Mouse (Mus musculus) heart, embryonic 15.5 days (tissue): ENCODE results near the gene D6Ertd527e. TPM values are rescaled to one million over a fixed set of nuclear protein-coding genes. Genes with fewer than 3 reads are reported as not detected.
"Not testable (repeated sequence)": the region's sequence is repeated elsewhere in the genome, so short reads cannot be mapped to it uniquely, and the experiment has no call there.

ENCODE experiments used
- ATAC-seq: fragments of 200-750 bp; cut with Nextera tagmentation; replicated peaks from 2 replicates; pipeline ENCODE4 v1.8.0; 2017; ENCODE audit warnings: low read depth, moderate TSS enrichment; ENCODE audit not compliant: insufficient number of reproducible peaks, insufficient read depth, low FRiP score
- H3K27ac ChIP-seq: fragments of 300-500 bp; sonication (generic); 2 replicates; pipeline ENCODE4 v1.5.1; 2015; ENCODE audit warnings: mild to moderate bottlenecking, inconsistent platforms
- H3K27me3 ChIP-seq: fragments of 300-500 bp; sonication (generic); 2 replicates; pipeline ENCODE4 v1.6.1; 2015; ENCODE audit warnings: inconsistent platforms
- H3K36me3 ChIP-seq: fragments of 300-500 bp; sonication (generic); 2 replicates; pipeline ENCODE4 v1.6.1; 2015; ENCODE audit warnings: mild to moderate bottlenecking, inconsistent platforms
- H3K4me1 ChIP-seq: fragments of 300-500 bp; sonication (generic); replicated peaks from 2 replicates; pipeline ENCODE4 v1.6.1; 2015; ENCODE audit warnings: inconsistent platforms
- H3K4me2 ChIP-seq: fragments of 300-500 bp; sonication (generic); 2 replicates; pipeline ENCODE4 v1.6.1; 2015; ENCODE audit warnings: inconsistent platforms, mild to moderate bottlenecking, moderate library complexity
- H3K4me3 ChIP-seq: fragments of 300-500 bp; sonication (generic); 2 replicates; pipeline ENCODE4 v1.5.1; 2015; ENCODE audit warnings: mild to moderate bottlenecking, inconsistent platforms
- H3K9ac ChIP-seq: fragments of 300-500 bp; sonication (generic); 2 replicates; pipeline ENCODE4 v1.6.1; 2015; ENCODE audit warnings: mild to moderate bottlenecking, inconsistent platforms
- H3K9me3 ChIP-seq: fragments of 300-500 bp; sonication (generic); replicated peaks from 2 replicates; pipeline ENCODE4 v1.6.1; 2016; ENCODE audit warnings: inconsistent platforms
- WGBS: fragments of 180-500 bp; shearing (Covaris S2); methylation state at CpG from one replicate; pipeline ENCODE4 v1.1.7; 2015; ENCODE audit warnings: mixed read lengths; 5-methylcytosine and 5-hydroxymethylcytosine counted together
- polyA plus RNA-seq: library from polyadenylated mRNA; unstranded; fragments of >200 nt; fragmentation: Nextera tagmentation; extraction: Ambion mirVana; gene quantifications from 2 replicates; pipeline ENCODE4 v1.2.1, GENCODE M21; 2015

Gene D6Ertd527e
- polyA plus RNA-seq, 1 experiment from 2014 or later = 0.09 TPM

DNA sequence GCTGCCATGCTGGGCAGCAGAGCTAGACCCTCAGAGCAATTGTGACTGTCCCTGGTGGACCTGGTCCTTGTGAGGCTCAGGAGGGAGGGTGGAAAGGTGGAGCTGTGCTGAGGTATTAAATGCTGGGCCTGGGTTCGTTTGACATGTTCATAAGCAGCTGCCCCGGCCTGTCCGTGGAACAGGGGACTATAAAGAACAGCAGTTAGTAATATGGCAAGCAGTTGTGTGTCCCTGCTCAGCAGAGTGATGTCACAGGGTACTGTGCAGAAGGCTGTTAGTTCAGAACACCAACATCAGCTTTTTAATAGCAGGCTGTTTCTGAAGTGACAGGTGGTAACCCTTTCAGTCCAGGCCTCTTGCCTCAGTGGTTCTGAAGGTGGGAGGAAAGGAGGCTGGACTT, 13.7 kb upstream of the D6Ertd527e start:
- 79% methylated on average over 3 of the region's 3 CpGs for WGBS
- Histone ChIP-seq H3K9ac (no peak overlapping the region), H3K27me3 (no peaks in the 10 kb centered on the region), H3K4me1 (no peaks in the 10 kb centered on the region), H3K36me3 (peaks cover 36% of the 10 kb centered on the region), H3K9me3 (no peaks in the 10 kb centered on the region), H3K4me2 (no peak overlapping the region), H3K4me3 (no peak overlapping the region), H3K27ac (no peak overlapping the region)
- no peak for ATAC-seq

DNA sequence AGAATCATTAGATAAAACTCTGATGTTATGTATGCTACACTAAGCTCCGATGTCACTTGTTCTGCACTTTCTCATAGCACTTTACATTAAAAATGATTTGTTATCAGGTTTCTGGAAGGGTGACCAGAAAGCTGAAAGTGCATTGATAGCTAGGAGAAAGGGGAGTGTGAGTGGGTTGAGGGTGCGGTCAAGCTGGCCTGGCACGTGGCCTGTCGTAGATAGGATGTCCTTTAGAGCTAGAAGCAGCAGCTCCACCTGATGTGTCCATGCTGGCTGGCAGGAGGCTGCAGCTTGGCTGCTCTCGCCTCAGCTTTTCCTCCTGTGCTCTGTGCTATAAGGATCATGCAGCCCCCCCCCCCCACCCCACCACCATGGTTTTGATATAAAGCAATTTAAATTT, 12.1 kb upstream of the D6Ertd527e start:
- ATAC-seq = no peak
- 61% methylated on average over 5 of the region's 5 CpGs for WGBS
- no peak overlapping the region for H3K27ac ChIP-seq
- H3K4me2 ChIP-seq = no peak overlapping the region
- no peaks in the 10 kb centered on the region for H3K27me3 ChIP-seq
- H3K36me3 ChIP-seq = peaks cover 26% of the 10 kb centered on the region
- no peaks in the 10 kb centered on the region for H3K9me3 ChIP-seq
- H3K9ac ChIP-seq = no peak overlapping the region
- H3K4me1 ChIP-seq = no peaks in the 10 kb centered on the region
- no peak overlapping the region for H3K4me3 ChIP-seq

DNA sequence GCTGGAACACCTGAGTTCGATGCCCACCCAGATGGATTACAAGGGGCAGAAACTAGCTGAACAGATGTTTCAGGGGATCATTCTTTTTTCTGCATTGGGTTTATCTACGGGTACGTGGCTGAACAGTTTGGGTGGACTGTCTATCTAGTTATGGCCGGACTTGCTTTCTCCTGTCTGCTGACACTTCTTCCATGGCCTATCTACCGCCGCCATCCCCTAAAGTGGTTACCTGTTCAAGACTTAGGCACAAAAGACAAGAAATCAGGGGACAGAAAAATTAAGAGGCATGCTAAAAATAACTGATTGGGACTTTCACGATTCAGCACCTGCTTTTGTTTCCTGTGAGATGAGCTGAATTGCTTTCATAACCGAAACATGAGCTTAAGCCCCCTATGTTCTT, 10.9 kb upstream of the D6Ertd527e start:
- H3K9ac ChIP-seq, H3K4me2 ChIP-seq, H3K27me3 ChIP-seq, H3K9me3 ChIP-seq, ATAC-seq, H3K27ac ChIP-seq, H3K4me3 ChIP-seq, H3K4me1 ChIP-seq: not testable (repeated sequence)
- 85% methylated on average over 8 of the region's 8 CpGs for WGBS
- peaks cover 16% of the 10 kb centered on the region for H3K36me3 ChIP-seq

- Histone ChIP-seq H3K36me3 (no peaks in the 10 kb centered on the region), H3K4me2 (no peak overlapping the region), H3K9me3 (no peaks in the 10 kb centered on the region), H3K4me1 (peaks cover 27% of the 10 kb centered on the region), H3K4me3 (no peak overlapping the region), H3K27me3 (no peaks in the 10 kb centered on the region), H3K27ac (peak overlapping the region; percentile 28; the same call in 1 of the 2 replicates), H3K9ac (no peak overlapping the region)
- no peak for ATAC-seq
- 41% methylated on average over 3 of the region's 3 CpGs for WGBS
Observed at GRCm38 (mm10) chr6:87099261-87099660, 5.3 kb upstream of the D6Ertd527e start.

GRCm38 (mm10) chr6:87099671-87100296, 4.8 kb upstream of the D6Ertd527e start:
- Histone ChIP-seq H3K4me2 (no peak overlapping the region), H3K27ac (peak overlapping the region; percentile 54), H3K36me3 (no peaks in the 10 kb centered on the region), H3K9me3 (no peaks in the 10 kb centered on the region), H3K27me3 (no peaks in the 10 kb centered on the region), H3K4me3 (no peak overlapping the region), H3K9ac (no peak overlapping the region), H3K4me1 (peaks cover 27% of the 10 kb centered on the region)
- ATAC-seq = no peak
- WGBS = 41% methylated on average over 7 of the region's 7 CpGs

GRCm38 (mm10) chr6:87100297-87101020, 4.1 kb upstream of the D6Ertd527e start:
- WGBS = 83% methylated on average over 9 of the region's 9 CpGs
- no peak overlapping the region for H3K4me3 ChIP-seq
- peaks cover 27% of the 10 kb centered on the region for H3K4me1 ChIP-seq
- no peak overlapping the region for H3K9ac ChIP-seq
- no peaks in the 10 kb centered on the region for H3K9me3 ChIP-seq
- no peaks in the 10 kb centered on the region for H3K36me3 ChIP-seq
- H3K27me3 ChIP-seq = no peaks in the 10 kb centered on the region
- H3K4me2 ChIP-seq = no peak overlapping the region
- ATAC-seq = no peak
- H3K27ac ChIP-seq = peak overlapping the region; percentile 54

DNA sequence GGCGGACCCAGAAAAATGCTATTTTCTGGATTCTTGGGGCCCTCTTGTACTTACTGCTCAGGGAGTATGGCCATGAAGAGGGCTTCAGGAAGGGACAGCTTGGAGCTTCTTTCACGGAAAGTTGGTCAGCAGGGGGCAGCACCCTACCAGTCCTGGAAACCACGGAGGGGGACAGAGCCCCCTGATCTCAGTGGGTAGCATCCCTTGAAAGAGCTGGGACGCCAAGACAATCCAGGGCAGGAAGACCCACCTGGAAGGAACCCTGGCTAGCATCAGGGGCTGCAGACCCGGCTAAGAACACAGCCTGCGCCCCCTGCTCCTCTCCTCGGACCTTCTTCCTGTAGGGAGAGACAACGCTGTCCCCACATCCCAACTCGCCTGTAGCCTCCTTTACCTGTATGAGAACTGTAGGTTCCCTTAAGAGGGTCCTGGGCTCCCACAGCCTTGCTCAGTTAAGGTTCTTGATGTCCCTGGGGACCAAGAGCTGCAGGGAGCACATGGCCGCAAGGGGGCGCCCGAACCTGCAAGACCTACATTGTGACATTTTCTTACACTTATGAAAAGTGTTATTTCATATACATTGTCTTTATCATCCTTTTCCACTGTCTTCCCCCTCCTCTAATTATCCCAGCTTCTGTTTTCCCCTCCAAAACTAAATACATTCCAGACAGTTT, 3.1 kb upstream of the D6Ertd527e start:
- ATAC-seq = peak; percentile 51
- Histone ChIP-seq H3K4me3 (peak overlapping the region; percentile 36), H3K36me3 (no peaks in the 10 kb centered on the region), H3K27me3 (no peaks in the 10 kb centered on the region), H3K9me3 (no peaks in the 10 kb centered on the region), H3K4me1 (peaks cover 27% of the 10 kb centered on the region), H3K4me2 (peak overlapping the region; percentile 68), H3K27ac (peak overlapping the region; percentile 43; the same call in 1 of the 2 replicates), H3K9ac (peak overlapping the region; percentile 47)
- WGBS = 8% methylated on average over 12 of the region's 12 CpGs

GRCm38 (mm10) chr6:87101955-87102353, 2.6 kb upstream of the D6Ertd527e start:
- Histone ChIP-seq H3K4me3 (no peak overlapping the region), H3K4me1 (peaks cover 27% of the 10 kb centered on the region), H3K9me3 (no peaks in the 10 kb centered on the region), H3K4me2 (no peak overlapping the region), H3K27me3 (no peaks in the 10 kb centered on the region), H3K9ac (no peak overlapping the region), H3K36me3 (no peaks in the 10 kb centered on the region), H3K27ac (peak overlapping the region; percentile 43)
- no peak for ATAC-seq
- 20% methylated on average over 4 of the region's 4 CpGs for WGBS

DNA sequence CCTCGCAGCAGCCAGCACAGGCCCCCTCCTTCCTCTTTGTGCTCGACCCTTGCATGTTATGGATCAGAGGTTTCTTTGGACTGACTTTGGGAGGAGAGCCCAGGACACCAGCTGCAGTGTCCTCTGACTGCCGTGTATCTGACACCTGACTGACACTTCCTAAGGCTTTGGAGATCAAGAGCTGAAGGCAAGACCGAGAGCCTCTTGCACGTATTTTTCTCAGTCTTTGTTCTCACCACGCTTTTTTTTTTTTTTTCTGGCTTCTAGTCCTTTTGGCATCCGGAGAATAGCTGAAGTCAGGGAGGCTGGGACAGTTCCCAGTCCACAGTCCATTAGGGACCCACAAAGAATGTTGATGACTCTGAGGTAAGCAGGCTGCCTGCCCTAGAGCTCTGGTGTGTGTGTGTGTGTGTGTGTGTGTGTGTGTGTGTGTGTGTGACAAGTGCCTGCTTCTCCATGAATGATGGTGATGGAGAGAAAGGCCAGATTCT, 2.1 kb upstream of the D6Ertd527e start:
- Histone ChIP-seq H3K27me3 (no peaks in the 10 kb centered on the region), H3K4me1 (peaks cover 27% of the 10 kb centered on the region), H3K4me3 (no peak overlapping the region), H3K9ac (no peak overlapping the region), H3K36me3 (no peaks in the 10 kb centered on the region), H3K27ac (peak overlapping the region; percentile 43), H3K9me3 (no peaks in the 10 kb centered on the region), H3K4me2 (no peak overlapping the region)
- WGBS = 24% methylated on average over 7 of the region's 7 CpGs
- ATAC-seq = 0 out of 2 replicates have a peak, but pooled peaks have one; percentile 41

DNA sequence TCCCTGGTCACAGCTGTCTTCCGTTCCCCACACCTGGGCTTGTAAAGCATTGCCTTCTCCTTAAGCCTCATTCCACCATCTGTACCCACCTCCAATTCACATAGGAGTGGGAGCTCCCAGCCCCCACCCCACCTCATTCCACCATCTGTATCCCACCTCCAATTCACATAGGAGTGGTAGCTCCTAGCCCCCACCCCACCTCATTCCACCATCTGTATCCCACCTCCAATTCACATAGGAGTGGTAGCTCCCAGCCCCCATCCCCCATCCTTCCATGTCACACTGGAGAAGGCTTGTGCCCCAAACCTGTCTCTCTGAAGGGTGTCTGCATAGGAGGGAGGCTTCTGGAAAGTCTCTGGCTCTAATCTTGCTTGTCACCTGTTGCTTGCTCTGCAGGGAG, 1.2 kb upstream of the D6Ertd527e start:
- Histone ChIP-seq H3K9ac (no peak overlapping the region), H3K4me3 (no peak overlapping the region), H3K27ac (no peak overlapping the region), H3K27me3 (no peaks in the 10 kb centered on the region), H3K36me3 (no peaks in the 10 kb centered on the region), H3K4me1 (peaks cover 27% of the 10 kb centered on the region), H3K4me2 (no peak overlapping the region), H3K9me3 (no peaks in the 10 kb centered on the region)
- WGBS = 87% methylated on average over 1 of the region's 1 CpGs
- no peak for ATAC-seq

- Histone ChIP-seq H3K9me3 (no peaks in the 10 kb centered on the region), H3K4me1 (no peaks in the 10 kb centered on the region), H3K9ac (no peak overlapping the region), H3K4me3 (no peak overlapping the region), H3K4me2 (no peak overlapping the region), H3K27ac (no peak overlapping the region), H3K27me3 (no peaks in the 10 kb centered on the region), H3K36me3 (no peaks in the 10 kb centered on the region)
- WGBS = 95% methylated on average over 1 of the region's 1 CpGs
- ATAC-seq = no peak
Observed at GRCm38 (mm10) chr6:87111493-87111892, 6.9 kb downstream of the D6Ertd527e start.
